Mouse (Mus musculus) cerebellum, postnatal 4 days (tissue): ENCODE measurements around the gene Fars2.

Source experiments
- DNase-seq, 2 experiments: peaks; one replicate each; pipeline ENCODE4 v3.0.0; 2022; ENCODE audit warnings: low spot score in 2 of 2, mixed read lengths in 1 of 2

The Fars2 gene

DNA sequence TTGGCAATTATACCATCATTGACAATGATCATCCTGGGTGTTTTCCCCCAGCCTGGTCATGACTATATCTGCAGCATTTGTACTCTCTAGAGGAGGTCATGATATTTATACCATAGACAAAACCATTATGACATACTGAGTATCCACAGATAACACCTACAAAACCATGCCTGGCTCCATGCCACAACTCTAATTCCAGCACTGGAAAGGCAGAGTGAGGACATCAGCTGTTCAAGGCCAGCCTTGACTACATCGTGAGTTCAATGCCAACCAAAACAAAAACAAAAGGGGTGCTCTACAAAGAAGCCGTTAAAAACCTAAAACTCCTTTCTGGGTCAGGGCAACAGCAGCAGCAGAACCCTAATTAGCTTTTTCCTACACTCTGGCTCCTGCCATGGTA is 392.9 kb downstream of the Fars2 start:
- no peak for DNase-seq

DNA sequence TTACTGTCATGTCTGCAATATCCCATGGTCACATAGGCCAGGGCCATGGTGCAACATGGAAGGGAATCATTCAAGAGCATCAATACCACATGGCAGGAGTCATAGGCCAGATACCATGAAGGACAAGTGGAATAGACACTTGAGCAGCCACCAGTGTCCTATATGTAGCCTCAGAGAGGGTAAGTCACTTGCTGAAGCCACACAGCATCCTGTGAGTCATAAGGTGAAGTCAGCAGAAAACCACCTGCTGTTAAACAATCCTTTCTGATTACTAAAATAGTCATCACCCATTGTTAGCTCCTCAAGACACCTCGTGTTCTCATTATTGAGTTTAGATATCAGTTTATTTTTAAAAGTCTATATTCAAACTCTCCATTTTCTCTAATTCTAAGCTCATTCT is 395.9 kb downstream of the Fars2 start:
- no peak for DNase-seq

DNA sequence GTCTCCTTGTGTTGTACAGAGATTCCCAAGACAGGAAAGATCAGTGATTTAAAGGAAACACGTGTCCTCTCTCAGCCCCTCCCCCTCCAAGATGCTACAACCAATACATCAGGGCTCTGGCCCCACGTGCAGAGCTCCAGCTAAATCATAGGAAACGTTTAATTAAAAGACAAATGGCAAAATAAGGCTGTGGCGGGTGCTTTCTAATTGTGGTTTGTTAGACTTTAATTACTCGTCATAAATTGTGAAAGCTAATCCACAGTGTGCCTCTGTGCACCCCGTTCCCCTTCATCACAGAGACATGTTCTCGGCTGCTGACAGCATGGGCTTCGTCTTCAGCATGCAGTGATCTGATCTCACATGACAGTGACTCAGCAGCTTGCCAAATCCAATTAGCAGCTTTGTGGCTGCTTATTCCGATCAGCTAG is 400.9 kb downstream of the Fars2 start:
- peak in 1 of 2 experiments; percentile 56 for DNase-seq

DNA sequence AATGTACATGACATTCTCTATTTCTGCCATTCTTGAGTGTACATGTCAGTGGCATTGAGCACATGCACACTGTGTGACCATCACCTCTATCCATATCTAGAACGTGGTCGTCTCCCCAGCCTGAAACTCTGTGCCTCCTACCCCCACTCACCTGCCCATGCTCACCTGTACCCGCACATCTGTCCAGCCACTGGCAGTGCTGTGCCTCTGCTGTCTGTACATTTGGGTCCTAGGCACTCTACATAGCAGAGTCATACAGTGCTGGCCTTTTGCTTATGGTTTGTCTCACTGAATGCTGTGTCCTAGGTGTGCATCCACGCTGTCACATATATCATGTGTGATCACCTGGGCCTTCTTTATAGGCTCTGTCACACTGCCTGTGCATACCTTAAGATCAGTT is 410.5 kb downstream of the Fars2 start:
- no peak for DNase-seq

DNA sequence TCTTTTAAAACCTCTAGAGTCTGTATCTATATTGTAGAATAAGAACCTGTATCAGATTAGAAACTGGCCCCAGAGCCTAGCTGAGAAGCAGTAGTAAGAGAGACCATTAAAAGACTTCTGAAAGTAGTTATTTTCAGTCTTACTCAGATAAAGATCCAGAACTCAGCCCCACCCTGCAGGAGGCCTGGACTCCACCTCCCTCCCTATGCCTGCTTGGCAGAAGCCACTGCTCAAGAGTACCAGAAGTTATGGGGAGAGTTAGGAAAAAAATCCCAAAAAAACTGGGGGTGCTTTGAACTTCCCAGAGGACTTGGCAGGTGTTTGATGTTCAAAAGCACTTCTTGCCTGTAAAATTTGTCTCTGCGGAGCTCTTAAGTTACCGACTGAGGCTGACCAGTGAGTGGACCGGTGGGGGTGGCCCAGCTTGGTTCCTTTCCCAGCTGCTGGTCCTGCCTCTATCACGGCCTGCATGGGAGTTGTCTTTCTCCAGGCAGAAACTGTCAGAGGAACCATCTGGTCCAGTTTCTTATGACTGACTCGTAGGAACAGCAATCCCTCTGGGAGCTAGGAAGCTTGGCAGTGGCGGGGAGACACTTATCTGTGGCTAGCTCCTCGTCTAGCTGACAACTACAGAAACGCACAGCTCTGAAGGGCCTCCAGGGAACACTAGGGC is 411.1 kb downstream of the Fars2 start:
- DNase-seq, result peak in 1 of 2 experiments; percentile 22

DNA sequence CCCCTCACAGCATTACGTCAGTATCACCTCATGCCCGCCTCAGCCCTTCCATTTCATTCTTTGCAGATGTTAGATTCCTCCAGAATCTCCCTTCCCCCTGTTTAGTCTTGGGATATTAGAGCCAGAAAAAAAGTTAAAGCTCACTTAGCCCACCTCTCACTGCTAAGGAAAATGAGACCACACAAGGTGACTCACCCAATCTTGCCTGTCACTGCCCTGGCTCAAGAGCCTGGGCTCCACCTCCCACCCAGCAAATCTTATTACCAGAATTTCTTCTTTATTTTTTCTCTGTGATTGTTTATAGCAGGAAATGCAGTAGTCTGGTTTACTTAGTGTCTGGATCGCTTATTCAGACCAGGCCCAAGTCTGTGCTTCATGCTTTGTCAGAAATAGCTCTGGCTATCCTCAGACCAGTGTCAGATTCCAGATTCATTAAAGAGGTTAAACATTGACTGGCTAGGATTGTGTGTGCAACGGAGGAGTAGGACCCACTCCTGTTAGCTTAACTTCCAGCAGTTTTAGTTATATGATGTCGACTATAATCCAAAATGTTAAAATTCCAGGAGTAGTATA is 412.3 kb downstream of the Fars2 start:
- no peak for DNase-seq

DNA sequence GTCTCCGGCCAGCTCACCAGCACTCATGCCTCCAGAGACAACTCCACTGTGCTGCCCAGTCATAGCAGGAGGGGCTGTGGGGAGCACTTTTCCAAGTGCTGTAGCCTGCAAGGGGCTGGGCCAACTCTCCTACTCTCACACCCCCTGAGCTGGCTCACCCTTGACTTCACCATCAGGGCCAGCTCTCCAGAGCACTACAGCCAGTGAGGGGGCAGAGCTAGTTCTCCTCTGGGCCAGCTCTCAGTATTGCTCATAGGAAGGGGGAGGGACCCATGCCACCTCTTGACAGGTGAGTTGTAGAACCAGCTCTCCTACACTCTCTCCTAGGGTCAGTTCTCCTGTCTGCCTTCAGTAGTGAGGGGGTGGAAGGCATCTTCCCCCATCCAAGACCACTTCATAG is 413.6 kb downstream of the Fars2 start:
- no peak for DNase-seq

DNA sequence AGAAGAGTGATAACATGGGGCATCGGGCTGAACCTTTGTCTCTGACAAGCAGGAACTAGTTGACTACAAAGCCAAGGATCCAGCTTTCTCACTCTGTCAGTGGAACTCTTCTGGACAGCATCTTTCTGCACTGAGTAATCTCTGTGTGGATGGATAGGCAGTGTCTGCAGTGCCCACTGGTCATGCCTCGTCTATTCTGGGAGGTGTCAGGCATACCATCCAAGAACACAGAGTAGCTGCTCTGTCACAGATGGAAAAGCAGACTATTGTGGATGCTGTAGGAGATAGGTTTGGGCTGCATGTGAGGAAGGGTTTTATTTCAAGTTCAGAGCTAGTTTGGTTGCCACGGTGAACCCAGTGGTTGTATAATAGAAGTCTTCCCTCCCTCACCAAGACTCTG is 414.7 kb downstream of the Fars2 start:
- no peak for DNase-seq

DNA sequence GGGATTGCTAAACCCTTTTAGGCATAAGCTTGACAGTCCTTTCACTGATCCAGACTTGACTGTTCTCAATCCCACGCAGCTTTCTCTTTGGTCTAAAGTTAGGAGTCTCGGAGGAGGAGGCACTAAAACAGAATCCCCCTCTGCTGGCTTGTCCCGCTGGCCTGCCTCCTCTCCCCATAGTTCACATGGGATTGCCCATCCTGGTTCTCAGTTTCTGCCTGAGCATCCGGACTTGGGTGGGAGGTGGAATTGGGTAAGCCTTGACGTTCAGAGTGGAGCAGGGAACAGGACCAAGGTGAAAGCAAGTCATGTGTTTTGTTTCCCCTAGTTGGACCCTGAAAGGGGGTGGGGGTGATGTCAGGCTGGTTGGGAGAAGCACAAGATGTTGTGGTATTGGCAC is 415.9 kb downstream of the Fars2 start:
- no peak for DNase-seq

DNA sequence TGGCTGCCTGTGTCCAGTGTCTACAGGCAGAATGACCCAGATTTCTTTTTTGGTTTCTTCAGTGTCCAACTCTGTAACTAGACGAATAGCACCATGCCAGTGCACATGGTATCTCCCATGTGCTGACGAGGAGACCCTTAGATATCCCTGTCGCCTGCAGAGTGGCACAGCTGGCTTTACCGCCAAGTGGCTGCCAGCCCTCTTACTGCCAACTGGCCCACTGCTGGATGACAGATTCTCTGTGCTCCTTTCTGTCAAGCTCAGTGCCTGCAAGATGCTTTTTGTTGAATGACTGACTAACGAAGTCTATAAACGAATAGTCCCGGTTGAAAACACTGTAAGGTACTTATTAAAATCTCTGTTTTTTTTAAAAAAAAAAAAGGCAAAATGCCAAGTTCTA is 416.3 kb downstream of the Fars2 start:
- no peak for DNase-seq

DNA sequence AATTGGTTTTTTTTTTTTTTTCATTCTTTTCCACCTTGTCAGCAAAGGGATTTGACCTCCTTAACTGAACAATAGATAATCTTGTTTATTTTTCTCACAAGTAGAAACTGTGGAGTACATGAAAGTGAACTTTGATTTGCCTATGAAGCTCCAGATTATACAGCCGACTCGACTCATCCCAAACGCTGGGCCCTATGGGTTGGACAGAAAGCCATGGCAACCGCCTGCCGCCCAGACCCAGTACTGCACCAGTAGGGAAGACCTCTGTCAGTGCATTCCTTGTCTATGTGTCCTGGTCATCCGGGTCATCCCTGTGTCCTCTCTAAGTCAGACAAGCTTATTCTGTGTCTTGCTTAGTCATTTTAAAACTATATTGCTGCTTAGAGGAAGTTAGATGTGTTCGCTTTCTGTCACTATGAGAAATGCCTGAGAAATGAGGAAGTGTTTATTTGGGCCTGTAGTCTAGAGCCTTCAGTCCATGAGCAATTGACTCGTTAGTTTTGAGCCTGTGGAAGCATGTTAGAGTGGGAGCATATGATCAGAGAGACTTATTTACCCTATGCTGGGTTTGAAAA is 416.8 kb downstream of the Fars2 start:
- no peak for DNase-seq

DNA sequence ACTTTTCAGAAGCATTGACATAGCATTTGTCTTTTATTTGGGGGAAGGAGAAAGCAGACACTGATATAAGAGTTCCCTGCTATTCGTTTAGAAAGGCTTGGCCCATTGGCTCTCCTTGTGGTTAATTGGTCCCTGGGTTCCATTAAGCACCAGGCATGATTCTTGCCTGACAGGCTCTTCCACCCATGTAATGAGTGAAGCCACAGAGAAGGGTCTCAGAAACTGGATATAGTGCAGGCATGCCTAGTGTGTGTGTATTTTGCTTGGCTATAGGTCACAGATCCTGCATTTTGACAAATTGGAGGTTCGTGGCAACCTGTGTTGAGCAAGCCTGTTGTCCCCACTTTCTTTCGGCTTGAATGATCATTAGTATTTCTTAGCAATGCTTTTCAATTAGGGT is 420.4 kb downstream of the Fars2 start:
- no peak for DNase-seq

DNA sequence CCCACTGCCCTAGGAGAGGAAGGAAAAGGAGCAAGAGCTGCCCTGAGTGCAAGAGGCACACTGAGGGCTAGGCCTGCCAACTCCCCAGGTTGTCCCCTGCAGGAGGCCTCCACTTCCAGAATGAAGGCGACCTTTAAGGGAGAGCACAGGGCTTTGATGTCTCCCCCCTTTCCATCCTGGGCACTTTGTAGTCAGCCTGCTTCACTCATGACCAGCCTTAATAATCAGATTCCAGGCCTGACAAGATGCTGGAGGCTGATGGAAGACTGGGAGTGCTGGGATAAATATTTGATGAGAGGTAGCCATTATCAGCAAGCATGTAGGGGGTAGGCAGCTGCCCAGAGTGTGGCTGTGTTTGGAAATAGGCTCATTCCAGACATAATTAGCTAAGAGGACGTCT is 421.2 kb downstream of the Fars2 start:
- DNase-seq, result no peak

DNA sequence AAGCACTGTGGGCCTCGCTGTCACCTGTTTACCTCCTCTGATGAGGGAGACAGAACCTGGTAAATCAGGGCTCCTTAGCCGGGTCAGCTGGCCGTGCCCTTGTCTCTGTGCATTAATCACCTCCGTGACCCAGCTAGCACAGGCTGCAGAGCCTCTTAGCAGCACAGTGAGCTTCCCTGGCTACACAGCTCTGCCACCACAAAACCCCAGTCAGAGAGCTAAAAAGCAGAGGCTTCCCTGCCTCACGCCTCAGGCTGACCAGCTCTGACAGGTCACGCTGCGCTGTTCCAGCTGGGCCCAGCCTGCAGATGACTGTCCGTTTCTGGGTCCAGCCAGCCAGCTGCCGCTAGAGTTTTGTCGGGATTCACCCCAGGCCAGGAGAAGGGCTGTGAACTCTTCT is 423.0 kb downstream of the Fars2 start:
- DNase-seq, result no peak

DNA sequence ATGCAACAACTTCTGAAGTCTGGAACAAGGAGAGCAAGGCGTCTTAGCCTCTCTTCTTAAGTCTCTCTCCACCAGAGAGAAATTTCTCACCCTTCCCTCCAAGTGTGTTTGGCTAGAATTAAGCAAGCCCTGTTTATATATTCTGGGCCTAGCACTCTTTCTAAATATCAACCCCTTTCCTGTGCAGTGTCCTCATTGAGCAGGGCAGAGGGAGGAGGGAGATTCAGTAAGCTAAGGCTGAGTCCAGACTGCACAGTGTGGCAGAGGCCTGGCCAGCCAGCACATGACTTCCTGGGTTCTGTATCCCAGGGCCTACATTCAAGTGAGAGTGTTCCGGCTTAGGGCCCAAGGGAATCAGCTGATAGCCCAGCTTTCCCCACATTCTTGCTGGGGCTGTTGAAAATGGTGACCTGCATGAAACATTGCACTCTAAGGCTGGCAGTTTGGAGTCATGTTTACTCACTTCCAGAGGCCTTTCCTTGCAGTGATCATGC is 424.1 kb downstream of the Fars2 start:
- no peak for DNase-seq

DNA sequence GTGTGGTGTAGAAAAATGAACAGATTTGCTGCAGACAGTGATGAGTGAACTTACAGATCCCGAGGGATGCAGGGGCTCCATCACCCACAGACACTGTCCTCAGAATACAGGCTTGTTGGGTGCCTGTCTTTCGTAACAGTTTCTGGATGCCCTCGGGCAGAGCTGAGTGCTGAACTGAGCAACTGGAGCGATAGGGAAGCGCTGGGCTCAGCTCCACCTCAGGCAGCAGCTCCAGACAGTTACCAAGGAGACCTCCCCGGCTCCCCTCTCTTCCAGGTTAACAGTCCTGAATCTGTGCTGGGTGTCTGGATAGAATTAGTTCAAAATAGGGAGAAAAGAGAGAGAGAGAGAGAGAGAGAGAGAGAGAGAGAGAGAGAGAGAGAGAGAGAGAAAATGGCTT is 433.5 kb downstream of the Fars2 start:
- no peak for DNase-seq

DNA sequence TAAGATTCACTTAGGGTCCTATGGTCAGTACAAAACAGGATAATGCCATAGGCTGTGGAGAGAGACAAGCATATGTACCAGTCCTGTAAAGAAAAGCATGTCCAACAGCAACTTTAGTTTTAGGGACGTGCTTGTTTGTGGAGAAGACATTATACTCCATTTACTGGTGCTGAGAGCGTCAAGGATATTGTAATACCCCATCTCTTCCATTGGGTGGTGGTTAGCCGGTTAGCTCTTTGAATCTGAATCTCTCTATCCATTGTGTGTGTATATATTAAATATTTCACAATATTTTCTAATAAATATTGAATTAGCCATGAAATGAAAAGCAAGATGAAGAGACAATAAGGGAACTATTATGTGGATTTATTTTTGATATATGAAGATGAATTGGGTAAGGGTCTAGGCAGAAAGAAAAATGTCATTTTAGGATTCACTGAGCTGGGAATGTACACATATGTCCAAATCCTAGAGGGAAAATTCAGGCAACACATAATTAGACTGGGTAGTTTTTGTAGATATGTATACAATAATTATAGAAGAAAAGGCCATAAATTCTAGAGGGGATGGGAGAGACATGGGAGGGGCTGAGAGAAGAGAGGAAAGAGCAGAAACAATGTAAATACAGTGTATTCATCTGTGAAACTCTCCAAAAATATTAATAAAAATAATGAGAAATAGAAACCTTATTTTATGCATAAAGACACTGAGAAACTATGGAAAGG is 435.5 kb downstream of the Fars2 start:
- no peak for DNase-seq

DNA sequence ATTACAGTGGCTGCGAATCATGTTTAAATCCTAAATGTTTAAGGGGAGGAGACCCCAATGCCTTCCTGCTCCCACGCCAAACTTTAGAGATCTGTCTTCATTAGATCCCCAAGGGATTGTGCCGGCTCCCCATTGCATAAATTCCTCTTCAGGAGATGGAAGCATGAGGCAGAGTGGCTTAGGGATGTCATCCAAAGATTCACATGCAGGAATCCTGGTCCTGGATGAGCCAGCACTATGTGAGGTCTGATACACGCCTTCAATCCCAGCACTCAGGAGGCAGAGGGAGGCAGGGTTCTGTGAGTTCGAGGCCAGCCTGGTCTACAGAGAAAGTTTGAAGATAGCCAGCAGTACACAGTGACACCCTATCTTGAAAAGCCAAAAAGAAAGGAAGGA is 436.0 kb downstream of the Fars2 start:
- DNase-seq, result no peak

DNA sequence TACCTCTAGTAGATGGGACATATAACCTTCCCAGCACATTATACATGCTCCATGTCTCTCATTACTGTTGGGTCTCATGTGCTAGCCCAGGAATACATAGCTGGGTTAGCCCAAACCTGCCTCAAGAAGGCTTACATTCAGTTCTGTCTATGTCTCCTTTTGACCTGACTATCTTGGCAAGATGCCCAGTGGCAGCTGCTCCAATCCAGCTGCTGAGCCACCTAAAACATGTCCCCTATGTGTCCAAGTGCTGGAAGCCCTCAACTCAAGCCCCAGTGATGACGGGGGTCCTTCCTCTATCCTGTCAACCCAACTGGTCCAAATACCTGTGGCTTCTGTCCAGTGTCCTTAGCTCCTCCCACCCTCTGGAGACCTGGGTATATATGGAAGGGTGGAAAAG is 437.5 kb downstream of the Fars2 start:
- DNase-seq, result no peak

DNA sequence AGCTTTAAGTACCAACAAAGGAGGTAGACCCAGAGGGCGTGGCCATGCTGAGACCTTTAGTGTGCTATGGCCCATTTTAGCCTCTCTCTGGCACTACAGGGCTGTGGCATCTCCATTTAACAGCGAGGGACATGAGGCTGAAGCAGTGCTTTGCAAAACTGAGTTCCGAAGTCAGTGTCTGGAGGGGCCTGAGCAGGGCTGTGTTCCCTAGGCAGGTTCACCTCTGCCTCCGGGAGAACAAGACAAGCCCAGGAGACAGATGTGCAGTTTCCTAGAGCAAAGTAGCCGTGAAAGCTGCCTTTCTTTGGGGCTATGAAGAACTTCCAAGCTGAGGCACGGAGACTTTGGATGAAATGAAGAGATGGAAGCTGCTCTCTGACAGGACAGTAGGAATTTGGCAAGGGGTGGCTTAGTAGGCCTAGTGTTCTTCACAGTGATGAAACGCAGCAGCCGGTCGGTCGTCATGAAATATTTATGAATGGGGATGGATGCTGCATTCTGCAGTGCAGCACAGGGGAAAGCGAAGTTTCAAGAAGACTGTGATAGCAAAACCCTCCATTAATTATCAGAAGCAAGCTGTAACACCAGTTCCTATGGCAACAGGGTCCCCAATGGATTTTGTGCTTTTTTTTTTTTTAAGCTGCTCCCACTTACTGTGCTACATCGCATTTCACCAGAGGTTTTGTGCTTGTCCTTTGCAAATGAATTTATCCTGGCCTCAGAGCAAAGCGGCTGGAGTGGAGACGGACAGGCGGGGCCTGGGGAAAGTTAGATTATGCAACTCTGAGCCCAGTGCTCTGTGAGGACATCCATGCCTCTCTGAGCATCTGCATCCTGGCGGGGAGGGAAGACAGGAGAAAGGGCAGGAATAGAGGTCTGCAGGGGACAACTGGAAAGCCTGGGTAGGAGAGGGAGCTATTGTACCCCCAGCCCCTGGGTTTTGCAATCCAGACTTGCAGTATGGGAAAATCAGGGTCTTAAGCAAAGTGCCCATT is 445.5 kb downstream of the Fars2 start:
- DNase-seq, result no peak

DNA sequence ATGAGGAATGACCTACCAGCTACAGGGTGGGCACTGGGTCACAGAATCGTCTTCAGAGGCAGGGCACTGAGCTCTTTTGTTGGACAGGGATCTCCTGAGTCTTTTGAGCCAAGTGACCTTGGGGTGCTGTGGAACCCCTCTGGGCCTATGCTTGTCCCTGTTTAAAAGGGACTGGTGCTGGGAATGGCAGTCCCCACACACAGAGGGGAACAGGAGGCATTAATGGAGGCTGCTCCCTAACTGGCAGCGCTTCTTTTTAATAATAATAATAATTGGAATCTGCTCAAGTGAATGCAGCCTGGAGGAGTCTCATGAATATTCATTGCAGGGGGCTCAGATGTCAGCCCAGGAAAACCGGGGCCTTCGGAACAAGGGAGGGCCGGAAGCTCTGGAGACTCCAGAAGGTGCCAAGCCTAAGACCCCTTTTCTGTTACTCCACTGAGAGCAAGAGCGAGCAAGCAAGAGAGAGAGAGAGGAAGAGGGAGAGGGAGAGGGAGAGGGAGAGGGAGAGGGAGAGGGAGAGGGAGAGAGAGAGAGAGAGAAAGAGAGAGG is 447.6 kb downstream of the Fars2 start:
- no peak for DNase-seq
